Mouse (Mus musculus) cortical plate, adult 2 months (tissue): Measurements from ENCODE around the gene Acsl6.

ENCODE experiments used
- CTCF ChIP-seq: fragments of 200-500 bp; IDR thresholded peaks from 2 replicates; pipeline ENCODE4 v1.5.1; 2011; ENCODE audit warnings: mild to moderate bottlenecking, control low read depth, low read length; ENCODE audit not compliant: insufficient read depth; ENCODE audit errors: extremely low read depth
- POLR2A ChIP-seq: fragments of 200-500 bp; IDR thresholded peaks from 2 replicates; pipeline ENCODE4 v1.6.1; 2011; ENCODE audit warnings: mild to moderate bottlenecking, low read length, control low read depth; ENCODE audit not compliant: insufficient read depth; ENCODE audit errors: extremely low read depth

DNA sequence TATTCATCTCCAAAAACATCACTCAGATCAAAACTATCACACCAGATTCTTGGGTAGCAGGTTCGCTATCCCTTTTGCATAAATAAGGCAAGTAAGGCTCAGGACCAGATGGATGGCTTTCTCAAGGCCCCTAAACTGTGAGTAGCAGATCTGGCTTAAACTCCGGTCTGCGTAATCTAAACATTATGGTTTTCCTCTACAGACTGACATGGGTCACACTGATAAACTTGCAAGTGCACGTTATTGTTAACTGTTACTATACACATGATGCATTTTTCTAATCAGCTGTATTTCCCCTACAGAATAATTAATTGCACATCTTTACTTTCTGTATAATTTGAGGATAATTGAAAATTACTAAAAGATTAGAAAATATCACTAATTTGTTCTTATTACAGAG, 94.5 kb downstream of the Acsl6 start:
- no peak for TF ChIP-seq POLR2A
- no peak for TF ChIP-seq CTCF
